ENCODE assay signal across 24 mouse cellular contexts in the genomic region with DNA sequence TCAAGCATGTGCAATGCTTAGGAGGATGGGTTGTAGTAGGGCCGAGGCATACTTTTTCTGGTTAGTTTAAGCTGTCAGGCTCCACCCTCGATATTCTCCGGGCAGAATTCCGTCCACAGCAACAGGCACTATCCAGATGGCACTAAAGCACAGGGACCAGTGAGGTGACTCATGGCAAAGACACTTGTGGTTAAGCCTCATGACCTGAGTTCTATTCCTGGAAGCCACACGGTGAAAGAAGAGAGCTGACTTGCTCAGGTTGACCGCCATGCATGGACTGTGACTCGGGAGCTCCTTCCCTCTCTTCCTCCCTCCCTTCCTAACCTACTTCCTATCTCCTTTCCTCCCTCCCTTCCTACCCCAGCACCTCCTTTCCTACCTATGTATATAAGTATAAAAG. TPM values are rescaled to one million over a fixed set of nuclear protein-coding genes. Genes with fewer than 3 reads are reported as not detected.
"Had no signal": no experiment of that assay in that cellular context is flagged by ENCODE, and none has a peak within 500 bp of the region (broad histone marks: within the 10 kb centered on the region; RNA-seq: fewer than 3 reads in every experiment).

No protein-coding gene starts in this region.

- H3K4me3 ChIP-seq: limb, embryonic 15.5 days; liver, embryonic 12.5 days; lung, embryonic 15.5 days; megakaryocyte, embryonic 14.5 days; midbrain, embryonic 15.5 days; neural tube, embryonic 13.5 days had no signal

- H3K27me3 ChIP-seq: limb, embryonic 15.5 days; liver, embryonic 12.5 days; lung, embryonic 15.5 days; midbrain, embryonic 15.5 days; neural tube, embryonic 13.5 days had no signal

- H3K36me3 ChIP-seq: limb, embryonic 15.5 days; liver, embryonic 12.5 days; lung, embryonic 15.5 days; midbrain, embryonic 15.5 days; neural tube, embryonic 13.5 days had no signal

- H3K4me2 ChIP-seq: limb, embryonic 15.5 days; liver, embryonic 12.5 days; lung, embryonic 15.5 days; midbrain, embryonic 11.5 days; midbrain, embryonic 15.5 days; neural tube, embryonic 13.5 days had no signal

- DNase-seq: kidney, postnatal 36 days; layer of hippocampus, adult 9-11 months; layer of hippocampus, postnatal 36 days; lung, postnatal 14 days; retina, postnatal 1 day; thymus, adult 2 months; thymus, postnatal 4 days had no signal

RNA-seq across cellular contexts. Expression of a gene that starts 41.0 kb away (rescaled TPM):
- total RNA-seq: layer of hippocampus, adult 18-20 months; layer of hippocampus, postnatal 36 days; left cerebral cortex, adult 8-10 months; left cerebral cortex, postnatal 25 days; monocyte, adult 5-6 weeks had no signal
- polyA plus RNA-seq: kidney, embryonic 16.5 days; limb, embryonic 11.5 days; limb, embryonic 15.5 days; liver, embryonic 12.5 days; liver, embryonic 16.5 days; lung, embryonic 15.5 days; macrophage; midbrain, embryonic 15.5 days; small intestine, adult 2 months; stomach, embryonic 16.5 days had no signal
